Mouse (Mus musculus): ENCODE results near the gene Skap1.

The Skap1 gene

GRCm38 (mm10) chr11:96502948-96503347 is 38.6 kb downstream of the Skap1 start:
- DNase-seq (ENCODE audit: low read depth, low spot score), result no peak
- no peaks in the 10 kb centered on the region for H3K36me3 ChIP-seq (ENCODE audit: control insufficient read depth, insufficient read depth, low read length, poor library complexity, severe bottlenecking)
- H3K27me3 ChIP-seq (ENCODE audit: control insufficient read depth, insufficient read depth, low read length, poor library complexity, severe bottlenecking), result no peaks in the 10 kb centered on the region

- H3K27me3 ChIP-seq (ENCODE audit: control insufficient read depth, insufficient read depth, low read length, poor library complexity, severe bottlenecking), result no peaks in the 10 kb centered on the region
Measured at GRCm38 (mm10) chr11:96504509-96505119, 40.2 kb downstream of the Skap1 start.

GRCm38 (mm10) chr11:96505841-96506240 is 41.4 kb downstream of the Skap1 start:
- Histone ChIP-seq H3K36me3 (ENCODE audit: control insufficient read depth, insufficient read depth, low read length, poor library complexity, severe bottlenecking) (no peaks in the 10 kb centered on the region), H3K27me3 (ENCODE audit: control insufficient read depth, insufficient read depth, low read length, poor library complexity, severe bottlenecking) (no peaks in the 10 kb centered on the region)
- peak; percentile 7 for DNase-seq (ENCODE audit: low read depth, low spot score)

More at GRCm38 (mm10) chr11:96504509-96505119, 40.2 kb downstream of the Skap1 start:
- peak; percentile 31 for DNase-seq (ENCODE audit: low read depth, low spot score)
- no peaks in the 10 kb centered on the region for H3K36me3 ChIP-seq (ENCODE audit: control insufficient read depth, insufficient read depth, low read length, poor library complexity, severe bottlenecking)

- no peaks in the 10 kb centered on the region for H3K36me3 ChIP-seq (ENCODE audit: control insufficient read depth, insufficient read depth, low read length, poor library complexity, severe bottlenecking)
- H3K27me3 ChIP-seq (ENCODE audit: control insufficient read depth, insufficient read depth, low read length, poor library complexity, severe bottlenecking), result no peaks in the 10 kb centered on the region
- no peak for DNase-seq (ENCODE audit: low read depth, low spot score)
Measured at GRCm38 (mm10) chr11:96515164-96515563, 50.8 kb downstream of the Skap1 start.

GRCm38 (mm10) chr11:96524541-96524940 is 60.1 kb downstream of the Skap1 start:
- no peaks in the 10 kb centered on the region for H3K36me3 ChIP-seq (ENCODE audit: control insufficient read depth, insufficient read depth, low read length, poor library complexity, severe bottlenecking)
- no peak for DNase-seq (ENCODE audit: low read depth, low spot score)
- no peaks in the 10 kb centered on the region for H3K27me3 ChIP-seq (ENCODE audit: control insufficient read depth, insufficient read depth, low read length, poor library complexity, severe bottlenecking)

- no peaks in the 10 kb centered on the region for H3K27me3 ChIP-seq (ENCODE audit: control insufficient read depth, insufficient read depth, low read length, poor library complexity, severe bottlenecking)
- no peak for DNase-seq (ENCODE audit: low read depth, low spot score)
- no peaks in the 10 kb centered on the region for H3K36me3 ChIP-seq (ENCODE audit: control insufficient read depth, insufficient read depth, low read length, poor library complexity, severe bottlenecking)
Measured at GRCm38 (mm10) chr11:96526137-96526621, 61.8 kb downstream of the Skap1 start.

- no peaks in the 10 kb centered on the region; the same call in 1 of the 2 replicates for H3K27me3 ChIP-seq (ENCODE audit: control insufficient read depth, insufficient read depth, low read length, poor library complexity, severe bottlenecking)
- no peak for DNase-seq (ENCODE audit: low read depth, low spot score)
- no peaks in the 10 kb centered on the region for H3K36me3 ChIP-seq (ENCODE audit: control insufficient read depth, insufficient read depth, low read length, poor library complexity, severe bottlenecking)
Measured at GRCm38 (mm10) chr11:96531757-96532433, 67.5 kb downstream of the Skap1 start.

GRCm38 (mm10) chr11:96534531-96534930 is 70.1 kb downstream of the Skap1 start:
- peak; percentile 8 for DNase-seq (ENCODE audit: low read depth, low spot score)
- Histone ChIP-seq H3K27me3 (ENCODE audit: control insufficient read depth, insufficient read depth, low read length, poor library complexity, severe bottlenecking) (no peaks in the 10 kb centered on the region; the same call in 1 of the 2 replicates), H3K36me3 (ENCODE audit: control insufficient read depth, insufficient read depth, low read length, poor library complexity, severe bottlenecking) (no peaks in the 10 kb centered on the region)

- DNase-seq (ENCODE audit: low read depth, low spot score), result peak; percentile 64
- Histone ChIP-seq H3K36me3 (ENCODE audit: control insufficient read depth, insufficient read depth, low read length, poor library complexity, severe bottlenecking) (no peaks in the 10 kb centered on the region), H3K27me3 (ENCODE audit: control insufficient read depth, insufficient read depth, low read length, poor library complexity, severe bottlenecking) (no peaks in the 10 kb centered on the region; the same call in 1 of the 2 replicates)
Measured at GRCm38 (mm10) chr11:96536146-96536545, 71.8 kb downstream of the Skap1 start.

- H3K36me3 ChIP-seq (ENCODE audit: control insufficient read depth, insufficient read depth, low read length, poor library complexity, severe bottlenecking), result no peaks in the 10 kb centered on the region
- DNase-seq (ENCODE audit: low read depth, low spot score), result no peak
Measured at GRCm38 (mm10) chr11:96542003-96542402, 77.6 kb downstream of the Skap1 start.

GRCm38 (mm10) chr11:96542561-96542960 is 78.2 kb downstream of the Skap1 start:
- DNase-seq (ENCODE audit: low read depth, low spot score), result no peak
- no peaks in the 10 kb centered on the region for H3K27me3 ChIP-seq (ENCODE audit: control insufficient read depth, insufficient read depth, low read length, poor library complexity, severe bottlenecking)
- H3K36me3 ChIP-seq (ENCODE audit: control insufficient read depth, insufficient read depth, low read length, poor library complexity, severe bottlenecking), result no peaks in the 10 kb centered on the region

More at GRCm38 (mm10) chr11:96542003-96542402, 77.6 kb downstream of the Skap1 start:
- H3K27me3 ChIP-seq (ENCODE audit: control insufficient read depth, insufficient read depth, low read length, poor library complexity, severe bottlenecking), result no peaks in the 10 kb centered on the region

- Histone ChIP-seq H3K27me3 (ENCODE audit: control insufficient read depth, insufficient read depth, low read length, poor library complexity, severe bottlenecking) (no peaks in the 10 kb centered on the region), H3K36me3 (ENCODE audit: control insufficient read depth, insufficient read depth, low read length, poor library complexity, severe bottlenecking) (no peaks in the 10 kb centered on the region)
- DNase-seq (ENCODE audit: low read depth, low spot score), result no peak
Measured at GRCm38 (mm10) chr11:96546428-96546827, 82.0 kb downstream of the Skap1 start.

GRCm38 (mm10) chr11:96550960-96551703 is 86.7 kb downstream of the Skap1 start:
- Histone ChIP-seq H3K36me3 (ENCODE audit: control insufficient read depth, insufficient read depth, low read length, poor library complexity, severe bottlenecking) (no peaks in the 10 kb centered on the region), H3K27me3 (ENCODE audit: control insufficient read depth, insufficient read depth, low read length, poor library complexity, severe bottlenecking) (no peaks in the 10 kb centered on the region)
- DNase-seq (ENCODE audit: low read depth, low spot score), result no peak

GRCm38 (mm10) chr11:96553091-96553490 is 88.7 kb downstream of the Skap1 start:
- Histone ChIP-seq H3K36me3 (ENCODE audit: control insufficient read depth, insufficient read depth, low read length, poor library complexity, severe bottlenecking) (no peaks in the 10 kb centered on the region), H3K27me3 (ENCODE audit: control insufficient read depth, insufficient read depth, low read length, poor library complexity, severe bottlenecking) (no peaks in the 10 kb centered on the region)
- DNase-seq (ENCODE audit: low read depth, low spot score), result peak; percentile 69

- no peaks in the 10 kb centered on the region for H3K36me3 ChIP-seq (ENCODE audit: control insufficient read depth, insufficient read depth, low read length, poor library complexity, severe bottlenecking)
- no peaks in the 10 kb centered on the region for H3K27me3 ChIP-seq (ENCODE audit: control insufficient read depth, insufficient read depth, low read length, poor library complexity, severe bottlenecking)
- no peak for DNase-seq (ENCODE audit: low read depth, low spot score)
Measured at GRCm38 (mm10) chr11:96560229-96560628, 95.8 kb downstream of the Skap1 start.

Data from splenic B cell, adult 2 months (primary cell).